Mouse (Mus musculus) stomach, postnatal 0 days (tissue): ENCODE results near the gene Sdhaf2. TPM values are rescaled to one million over a fixed set of nuclear protein-coding genes. Genes with fewer than 3 reads are reported as not detected.
"Not testable (repeated sequence)": the region's sequence is repeated elsewhere in the genome, so short reads cannot be mapped to it uniquely, and the experiment has no call there.

Experiments used
- ATAC-seq: fragments of 200-750 bp; cut with Nextera tagmentation; 2 replicates; pipeline ENCODE4 v1.8.0; 2017; ENCODE audit not compliant: low FRiP score, low TSS enrichment
- DNase-seq: peaks from one replicate; pipeline ENCODE4 v3.0.0-alpha.2; 2016; ENCODE audit warnings: low spot score
- H3K27ac ChIP-seq: fragments of 300-500 bp; sonication (generic); replicated peaks from 2 replicates; pipeline ENCODE4 v1.5.1; 2014; ENCODE audit warnings: mild to moderate bottlenecking, control low read depth
- H3K27me3 ChIP-seq: fragments of 300-500 bp; sonication (generic); 2 replicates; pipeline ENCODE4 v1.6.1; 2014; ENCODE audit warnings: low read length; ENCODE audit not compliant: control insufficient read depth, insufficient read depth
- H3K36me3 ChIP-seq: fragments of 300-500 bp; sonication (generic); 2 replicates; pipeline ENCODE4 v1.6.1; 2014; ENCODE audit warnings: low read length, mixed read lengths; ENCODE audit not compliant: control insufficient read depth, insufficient read depth
- H3K4me1 ChIP-seq: fragments of 300-500 bp; sonication (generic); replicated peaks from 2 replicates; pipeline ENCODE4 v1.6.1; 2014; ENCODE audit warnings: antibody characterized with exemption; ENCODE audit not compliant: control insufficient read depth, insufficient read depth
- H3K4me2 ChIP-seq: fragments of 300-500 bp; sonication (generic); replicated peaks from 2 replicates; pipeline ENCODE4 v1.6.1; 2014; ENCODE audit warnings: low read depth, mild to moderate bottlenecking, control low read depth, moderate library complexity
- H3K4me3 ChIP-seq: fragments of 300-500 bp; sonication (generic); 2 replicates; pipeline ENCODE4 v1.5.1; 2014; ENCODE audit warnings: low read depth, low read length, control low read depth
- H3K9ac ChIP-seq: fragments of 300-500 bp; sonication (generic); 2 replicates; pipeline ENCODE4 v1.6.1; 2014; ENCODE audit warnings: mild to moderate bottlenecking, low read length, control low read depth, mixed read lengths
- H3K9me3 ChIP-seq: fragments of 300-500 bp; sonication (generic); 2 replicates; pipeline ENCODE4 v1.6.1; 2016; ENCODE audit warnings: low read length; ENCODE audit not compliant: control insufficient read depth
- CTCF ChIP-seq: IDR thresholded peaks from 2 replicates; pipeline ENCODE4 v1.5.1; 2016; ENCODE audit warnings: antibody characterized with exemption, low read depth, mild to moderate bottlenecking, moderate library complexity
- EP300 ChIP-seq: optimal IDR thresholded peaks from 2 replicates; pipeline ENCODE3; 2016; ENCODE audit warnings: antibody characterized with exemption
- WGBS: fragments of 180-500 bp; shearing (Covaris S2); extraction: QIAGEN DNeasy Blood & Tissue Kit; methylation state at CpG from one replicate; pipeline ENCODE4 v1.1.7; 2014; 5-methylcytosine and 5-hydroxymethylcytosine counted together
- polyA plus RNA-seq: library from polyadenylated mRNA; unstranded; fragments of >200 nt; fragmentation: Nextera tagmentation; extraction: Ambion mirVana; gene quantifications from 2 replicates; pipeline ENCODE4 v1.2.1, GENCODE M21; 2015

The Sdhaf2 gene
- polyA plus RNA-seq, 1 experiment from 2014 or later = 37.4 TPM

GRCm38 (mm10) chr19:10560108-10560507 lies 34.2 kb upstream of the Sdhaf2 start:
- Histone ChIP-seq H3K9ac (no peak overlapping the region), H3K27me3 (no peaks in the 10 kb centered on the region), H3K36me3 (no peaks in the 10 kb centered on the region), H3K4me2 (no peak overlapping the region), H3K4me3 (no peak overlapping the region), H3K27ac (no peak overlapping the region), H3K4me1 (no peaks in the 10 kb centered on the region), H3K9me3 (no peaks in the 10 kb centered on the region)
- 30% methylated on average over 5 of the region's 5 CpGs for WGBS
- DNase-seq = no peak
- no peak for TF ChIP-seq EP300
- peak; percentile 68 for TF ChIP-seq CTCF
- ATAC-seq = no peak

- ATAC-seq, H3K9ac ChIP-seq: not testable (repeated sequence)
These were observed 32.0 kb upstream of the Sdhaf2 start for GRCm38 (mm10) chr19:10557837-10558375.

GRCm38 (mm10) chr19:10557430-10557829 lies 31.5 kb upstream of the Sdhaf2 start:
- 84% methylated on average over 2 of the region's 2 CpGs for WGBS
- TF ChIP-seq EP300 = no peak
- no peak for TF ChIP-seq CTCF
- ATAC-seq = no peak
- H3K27ac ChIP-seq = no peak overlapping the region
- H3K4me1 ChIP-seq = no peaks in the 10 kb centered on the region
- no peak overlapping the region for H3K4me3 ChIP-seq
- H3K36me3 ChIP-seq = no peaks in the 10 kb centered on the region
- H3K27me3 ChIP-seq = no peaks in the 10 kb centered on the region
- no peaks in the 10 kb centered on the region for H3K9me3 ChIP-seq
- DNase-seq = no peak
- H3K9ac ChIP-seq = no peak overlapping the region
- no peak overlapping the region for H3K4me2 ChIP-seq

More at GRCm38 (mm10) chr19:10557837-10558375, 32.0 kb upstream of the Sdhaf2 start:
- not testable (repeated sequence) for H3K9me3 ChIP-seq, DNase-seq, H3K4me3 ChIP-seq, H3K36me3 ChIP-seq, H3K27ac ChIP-seq, H3K27me3 ChIP-seq, H3K4me1 ChIP-seq, H3K4me2 ChIP-seq
- WGBS = 68% methylated on average over 4 of the region's 4 CpGs

GRCm38 (mm10) chr19:10557001-10557400 lies 31.1 kb upstream of the Sdhaf2 start:
- no peak for ATAC-seq
- Histone ChIP-seq H3K27ac (no peak overlapping the region), H3K36me3 (no peaks in the 10 kb centered on the region), H3K4me1 (no peaks in the 10 kb centered on the region), H3K4me2 (no peak overlapping the region), H3K27me3 (no peaks in the 10 kb centered on the region), H3K9me3 (no peaks in the 10 kb centered on the region), H3K4me3 (no peak overlapping the region), H3K9ac (no peak overlapping the region)
- DNase-seq = no peak
- WGBS = 73% methylated on average over 2 of the region's 2 CpGs
- TF ChIP-seq CTCF = no peak
- TF ChIP-seq EP300 = no peak

- under 1% methylated on average over 43 of the region's 43 CpGs for WGBS
These were observed 29.9 kb upstream of the Sdhaf2 start, which contains the start of gene Tmem216 for GRCm38 (mm10) chr19:10555624-10556510. Gene Tmem216, minus strand, starts transcription at chr19:10556238.

GRCm38 (mm10) chr19:10539454-10539853 lies 13.5 kb upstream of the Sdhaf2 start:
- Histone ChIP-seq H3K36me3 (peaks cover 40% of the 10 kb centered on the region), H3K4me1 (no peaks in the 10 kb centered on the region)
- 91% methylated on average over 5 of the region's 5 CpGs for WGBS

More at GRCm38 (mm10) chr19:10555624-10556510, 29.9 kb upstream of the Sdhaf2 start, which contains the start of gene Tmem216:
- TF ChIP-seq CTCF (peak; percentile 35), EP300 (no peak)
- Histone ChIP-seq H3K27me3 (no peaks in the 10 kb centered on the region), H3K4me1 (no peaks in the 10 kb centered on the region), H3K4me3 (peak within 1 kb of the TSS; percentile 55), H3K36me3 (peaks cover under 1% of the 10 kb centered on the region; the same call in 1 of the 2 replicates), H3K9me3 (no peaks in the 10 kb centered on the region), H3K4me2 (peak within 1 kb of the TSS; percentile 56), H3K9ac (peak within 1 kb of the TSS; percentile 59), H3K27ac (peak within 1 kb of the TSS; percentile 46; the same call in 1 of the 2 replicates)
- DNase-seq = peak; percentile 90
- ATAC-seq = peak; percentile 99

More at GRCm38 (mm10) chr19:10539454-10539853, 13.5 kb upstream of the Sdhaf2 start:
- no peak overlapping the region for H3K9ac ChIP-seq
- no peak for TF ChIP-seq EP300
- no peak for TF ChIP-seq CTCF
- ATAC-seq (no peak), DNase-seq (no peak)
- no peaks in the 10 kb centered on the region for H3K9me3 ChIP-seq
- no peak overlapping the region for H3K4me2 ChIP-seq
- H3K27ac ChIP-seq = no peak overlapping the region
- no peak overlapping the region for H3K4me3 ChIP-seq
- no peaks in the 10 kb centered on the region for H3K27me3 ChIP-seq
